Mouse (Mus musculus) layer of hippocampus, postnatal 36 days (tissue): ENCODE measurements around the gene Lrp2bp. TPM values are rescaled to one million over a fixed set of nuclear protein-coding genes. Genes with fewer than 3 reads are reported as not detected.
A peak's percentile ranks its signal among the peaks of the same experiment; 100 is the strongest.

Experiments
- DNase-seq, 2 experiments: peaks; one replicate each; pipeline ENCODE4 v3.0.0; 2022
- total RNA-seq, 2 experiments: library from RNA; stranded (reverse); gene quantifications; 2 replicates each; pipeline ENCODE4 v1.2.3; 2021

The Lrp2bp gene
- under 1 TPM; 0.42 to 0.53 TPM for total RNA-seq

DNA sequence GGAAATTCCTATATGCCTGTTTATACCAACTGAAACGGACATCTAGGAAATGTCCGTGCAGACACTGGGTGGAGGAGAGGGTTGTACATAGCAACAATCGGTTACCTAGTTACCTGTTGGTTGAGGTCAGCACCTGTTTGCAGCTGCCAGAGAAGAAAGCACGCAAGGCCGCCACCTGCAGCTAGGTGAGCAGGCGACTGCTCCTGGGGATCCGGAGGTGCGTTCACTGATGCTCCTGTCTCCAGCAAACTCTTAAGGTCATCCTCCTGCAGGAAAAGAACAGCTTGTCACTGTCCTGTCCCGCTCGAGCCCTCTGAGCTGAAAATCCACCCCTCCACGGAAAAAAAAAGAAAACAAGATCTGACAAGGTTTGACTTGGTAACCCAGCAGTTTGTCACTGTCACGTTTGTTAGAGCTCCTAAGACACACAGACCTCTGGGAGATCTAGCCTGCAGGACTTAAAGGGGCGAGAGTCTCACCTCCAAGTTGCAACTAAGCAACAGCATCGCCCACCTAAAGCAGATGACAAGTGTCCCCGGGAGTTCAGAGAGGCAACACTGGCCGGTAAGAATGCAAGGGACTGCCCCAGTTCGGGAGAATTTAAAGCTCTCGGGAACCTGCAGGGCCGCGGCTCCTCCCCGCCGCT is at the start of gene Lrp2bp:
Gene Lrp2bp (plus strand): TSS at position 166 of the 646 bp plus-strand sequence.
- DNase-seq = no peak

DNA sequence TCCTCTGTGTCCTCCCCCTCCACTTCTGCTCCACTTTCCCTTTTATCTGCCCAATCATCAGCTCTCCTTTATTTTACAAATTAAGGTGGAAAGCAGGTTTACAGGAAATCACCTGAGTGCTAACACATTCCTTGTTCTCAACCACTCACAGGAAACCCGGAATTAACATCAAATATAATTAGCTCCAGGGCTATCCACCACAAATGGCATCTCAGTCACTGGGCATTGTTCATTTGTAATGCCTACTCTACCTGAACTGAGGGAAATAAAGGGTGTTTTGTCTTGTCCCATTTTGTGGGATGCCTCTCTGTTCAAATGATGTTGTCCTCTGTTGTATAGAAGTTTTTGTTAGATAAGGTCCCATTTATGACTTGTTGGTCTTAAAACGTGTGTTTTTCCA is 48.5 kb upstream of the Lrp2bp start:
- DNase-seq = no peak

DNA sequence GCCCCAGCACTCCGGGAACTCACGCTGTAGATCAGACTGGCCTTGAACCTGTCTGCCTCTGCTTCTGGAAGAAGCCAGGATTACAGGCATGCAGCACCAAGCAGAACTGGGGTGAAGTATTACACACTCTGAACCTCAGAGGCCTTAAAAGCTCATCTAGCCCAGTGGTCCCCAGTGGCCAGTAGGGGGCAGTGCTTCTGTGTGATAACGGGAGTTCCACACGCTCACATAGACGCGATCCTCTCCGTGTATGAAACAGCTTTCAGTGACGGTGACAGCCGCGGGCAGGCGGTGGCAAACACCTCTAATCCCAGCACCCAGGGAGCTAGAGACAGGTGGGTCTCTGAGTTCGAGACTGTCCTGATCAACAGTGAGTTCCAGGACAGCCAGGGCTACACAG is 28.2 kb upstream of the Lrp2bp start:
- DNase-seq = no peak

DNA sequence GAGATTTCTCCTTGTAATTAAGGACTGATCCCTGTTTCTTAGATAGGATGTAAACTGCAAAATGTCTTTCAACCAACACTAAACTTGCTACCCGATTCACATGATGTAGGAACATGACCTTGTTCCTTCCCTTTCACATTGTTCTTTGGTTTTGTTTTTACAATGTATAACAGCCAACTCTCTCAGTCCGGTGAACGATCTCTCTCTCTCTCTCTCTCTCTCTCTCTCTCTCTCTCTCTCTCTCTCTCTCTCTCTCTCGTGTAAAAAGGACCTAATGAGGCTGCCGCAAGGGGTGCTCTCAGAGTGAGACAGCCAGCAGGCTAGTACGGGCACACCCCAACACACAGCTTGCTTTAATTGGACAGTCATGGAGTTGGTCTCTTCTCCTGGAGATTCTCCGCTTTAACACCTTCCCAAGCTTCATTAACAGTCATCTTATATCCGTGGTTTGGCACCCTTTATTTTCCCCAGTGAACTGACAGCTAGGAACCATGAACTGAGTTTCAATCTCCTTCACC is 25.1 kb upstream of the Lrp2bp start:
- DNase-seq = no peak

DNA sequence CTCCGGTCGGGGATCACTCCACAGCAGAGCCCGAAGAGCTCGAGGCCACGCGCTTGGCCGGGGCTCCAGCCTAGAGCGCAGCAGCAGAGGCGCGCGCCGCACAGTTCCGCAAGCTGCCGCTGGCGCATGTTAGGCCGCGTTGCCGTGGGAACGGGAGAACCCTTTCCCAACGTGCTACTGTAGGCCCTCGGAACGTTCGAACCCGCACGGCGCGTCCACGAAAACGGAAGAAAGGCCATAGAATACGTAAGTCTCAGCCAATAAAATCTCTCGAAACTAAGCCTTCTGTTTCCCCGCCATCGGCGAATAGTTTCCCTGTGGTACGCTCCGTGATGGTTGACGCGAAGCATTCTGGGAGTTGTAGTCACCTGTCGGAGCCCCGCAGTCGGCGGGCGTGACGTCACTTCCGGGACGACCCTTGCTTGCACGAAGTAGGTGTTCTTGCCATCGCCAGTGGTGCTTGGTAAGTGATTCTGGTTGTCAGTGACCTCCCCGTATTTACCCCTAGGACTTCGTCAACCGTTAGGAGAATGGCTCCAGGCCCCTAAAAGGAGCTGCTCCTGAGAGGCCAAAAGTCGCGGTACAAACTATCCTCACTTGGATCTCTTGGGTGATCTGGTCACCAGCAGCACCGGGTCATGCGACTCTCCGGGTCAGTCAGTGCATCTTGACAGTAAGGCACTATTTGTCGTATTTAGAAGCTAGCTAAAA is 23.8 kb upstream of the Lrp2bp start, which contains the start of the genes 1700029J07Rik and Ufsp2:
Gene 1700029J07Rik (minus strand): TSS at position 127 of the 711 bp plus-strand sequence.
Gene Ufsp2 (plus strand): TSS at position 403 of the 711 bp plus-strand sequence.
- DNase-seq = peak; percentile 97

DNA sequence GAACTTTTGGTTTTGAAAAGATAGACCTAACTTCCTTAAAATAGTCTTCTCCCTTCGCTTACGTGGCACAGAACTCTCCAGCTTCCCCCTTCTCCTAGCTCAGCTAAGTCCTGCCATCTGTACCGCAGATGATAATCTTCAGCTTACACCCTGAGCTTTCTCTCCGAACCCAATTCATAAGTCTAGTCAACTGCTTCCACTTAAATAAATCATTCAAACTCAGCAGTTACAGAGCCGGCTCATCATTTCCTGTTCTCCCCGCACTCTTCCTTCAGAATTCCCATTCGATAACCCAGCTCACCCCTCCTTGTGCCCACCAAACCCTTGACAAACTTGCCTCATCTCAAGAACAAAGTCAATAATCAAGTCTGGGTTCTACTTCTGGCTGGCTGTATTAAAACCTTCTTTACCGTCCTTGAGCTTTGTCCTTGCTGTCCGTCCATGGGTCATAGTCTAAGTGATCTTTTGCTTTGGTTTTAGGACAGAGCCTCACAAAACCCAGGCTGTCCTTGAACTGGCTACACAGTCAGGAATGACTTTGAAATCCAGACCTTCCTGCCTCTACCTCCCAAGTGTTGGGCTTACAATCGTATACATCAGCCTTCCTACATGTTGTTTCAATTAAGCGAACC is 23.1 kb upstream of the Lrp2bp start:
- DNase-seq = no peak

DNA sequence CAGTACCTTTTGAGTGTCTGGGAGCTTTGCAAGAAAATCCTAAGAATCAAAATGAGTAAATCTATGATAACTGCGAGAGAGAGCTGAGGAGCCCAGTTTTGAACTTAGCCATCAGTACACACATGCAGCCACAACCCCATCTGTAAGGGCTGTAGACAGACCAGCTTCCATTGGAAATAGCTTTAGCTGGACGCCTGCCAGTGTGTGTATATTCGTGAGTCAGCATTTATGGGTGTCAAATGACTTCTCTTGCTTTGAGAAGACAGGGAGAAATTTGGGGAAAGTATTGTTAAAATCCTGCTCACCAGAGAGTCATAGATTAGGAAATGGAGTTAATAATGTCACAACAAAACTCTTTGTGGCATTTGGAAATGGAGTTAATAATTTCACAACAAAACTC is 12.4 kb upstream of the Lrp2bp start:
- no peak for DNase-seq

DNA sequence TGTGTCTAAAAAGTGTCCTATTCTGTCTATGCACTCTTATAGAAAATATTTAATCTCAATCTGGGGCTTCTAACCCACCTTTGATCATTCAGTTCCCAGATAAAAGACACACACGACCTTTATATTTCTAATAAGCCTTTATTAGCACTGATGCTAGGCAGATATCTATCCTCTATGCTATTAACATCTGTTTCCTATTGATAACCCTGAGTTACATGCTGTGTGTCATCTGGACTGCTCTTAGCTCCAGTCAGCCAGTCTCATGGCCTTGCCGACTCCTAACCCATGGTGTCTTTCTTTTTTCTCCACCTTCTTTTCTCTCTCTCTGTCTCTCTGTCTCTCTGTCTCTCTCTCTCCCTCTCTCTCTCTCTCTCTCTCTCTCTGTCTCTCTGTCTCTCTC is 10.9 kb upstream of the Lrp2bp start:
- DNase-seq = no peak

DNA sequence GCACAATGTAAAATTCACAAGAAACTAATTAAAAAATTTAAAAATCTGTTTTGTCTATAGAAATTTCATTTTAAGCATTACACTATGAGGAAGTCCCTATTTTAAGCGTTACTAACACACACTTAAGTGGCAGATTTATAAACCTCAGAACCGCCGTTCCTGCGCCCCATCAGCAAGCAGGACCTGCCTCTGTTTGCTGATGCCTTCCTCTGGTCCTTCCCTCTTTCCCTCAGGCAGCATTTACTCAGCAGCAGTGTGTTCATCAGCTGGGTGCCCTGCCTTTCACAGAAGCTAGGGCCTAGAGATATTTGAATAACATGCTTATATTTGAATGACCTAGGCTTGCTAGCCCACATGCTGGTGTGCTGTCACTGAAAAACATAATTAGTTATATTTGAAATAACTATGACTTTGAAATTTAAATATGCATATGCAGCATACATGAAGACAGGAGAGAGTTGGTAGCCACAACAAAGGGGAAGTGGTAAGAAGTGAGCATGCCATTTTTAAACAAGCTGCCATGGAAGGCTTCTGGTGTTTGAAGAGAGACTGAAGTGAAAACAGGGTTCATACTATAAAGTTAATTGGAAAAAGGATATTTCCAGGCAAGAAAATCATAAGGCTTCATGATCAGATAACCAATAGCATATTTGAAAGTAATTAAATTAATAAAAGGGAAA is 8.3 kb upstream of the Lrp2bp start:
- no peak for DNase-seq

DNA sequence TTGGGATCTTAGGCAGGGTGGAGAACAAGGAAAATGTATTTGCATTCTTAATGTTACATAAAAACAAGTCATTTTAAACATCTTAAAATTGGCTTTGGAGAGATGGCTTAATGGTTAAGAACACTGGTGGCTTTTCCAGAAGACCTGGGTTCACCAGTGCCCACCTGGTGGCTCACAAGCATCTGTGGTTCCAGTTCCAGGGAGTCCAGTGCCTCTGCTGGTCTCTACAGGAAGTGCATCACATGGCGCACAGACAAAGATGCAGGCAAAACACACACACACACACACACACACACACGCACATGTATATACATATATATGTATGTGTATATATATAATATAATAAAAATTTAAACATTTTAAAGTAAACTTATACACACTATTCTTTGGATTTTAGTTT is 5.0 kb upstream of the Lrp2bp start:
- DNase-seq = no peak

DNA sequence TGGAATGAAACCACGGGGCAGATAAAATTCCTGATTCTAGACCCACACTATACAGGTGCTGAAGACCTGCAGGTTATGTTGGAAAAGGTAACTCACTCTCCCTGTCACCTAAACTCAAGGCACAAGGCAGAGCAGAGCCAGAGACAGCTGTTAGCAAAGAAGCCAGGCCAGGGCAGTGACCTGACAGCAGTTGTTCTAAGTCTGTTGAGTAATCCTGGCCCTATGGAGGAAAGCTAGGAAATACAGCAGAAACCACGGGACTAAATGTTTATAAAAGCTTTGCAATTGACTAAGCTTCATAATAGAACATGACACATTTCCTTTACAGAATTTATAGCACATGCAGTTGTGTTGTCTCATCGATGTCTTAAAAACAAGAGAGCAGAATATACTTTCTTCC is 3.5 kb upstream of the Lrp2bp start:
- no peak for DNase-seq

DNA sequence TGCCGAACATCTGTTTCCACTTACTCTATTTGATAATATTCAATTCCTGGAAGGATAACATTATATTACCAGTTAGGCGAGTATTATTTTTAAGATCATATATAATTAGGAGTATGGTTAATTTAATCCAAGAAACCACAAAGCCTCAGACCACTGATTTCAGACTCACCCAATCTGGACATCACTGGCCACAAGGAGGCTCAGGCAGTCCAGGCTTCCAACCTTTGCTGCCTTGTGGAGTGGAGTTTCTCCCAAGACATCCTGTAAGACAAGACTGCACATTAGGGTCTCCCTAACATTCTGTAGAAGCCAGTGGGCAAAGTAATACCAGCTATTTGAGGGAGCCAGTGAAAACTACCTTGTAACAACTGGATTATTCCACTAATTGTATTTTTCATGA is 875 bp upstream of the Lrp2bp start:
- no peak for DNase-seq

DNA sequence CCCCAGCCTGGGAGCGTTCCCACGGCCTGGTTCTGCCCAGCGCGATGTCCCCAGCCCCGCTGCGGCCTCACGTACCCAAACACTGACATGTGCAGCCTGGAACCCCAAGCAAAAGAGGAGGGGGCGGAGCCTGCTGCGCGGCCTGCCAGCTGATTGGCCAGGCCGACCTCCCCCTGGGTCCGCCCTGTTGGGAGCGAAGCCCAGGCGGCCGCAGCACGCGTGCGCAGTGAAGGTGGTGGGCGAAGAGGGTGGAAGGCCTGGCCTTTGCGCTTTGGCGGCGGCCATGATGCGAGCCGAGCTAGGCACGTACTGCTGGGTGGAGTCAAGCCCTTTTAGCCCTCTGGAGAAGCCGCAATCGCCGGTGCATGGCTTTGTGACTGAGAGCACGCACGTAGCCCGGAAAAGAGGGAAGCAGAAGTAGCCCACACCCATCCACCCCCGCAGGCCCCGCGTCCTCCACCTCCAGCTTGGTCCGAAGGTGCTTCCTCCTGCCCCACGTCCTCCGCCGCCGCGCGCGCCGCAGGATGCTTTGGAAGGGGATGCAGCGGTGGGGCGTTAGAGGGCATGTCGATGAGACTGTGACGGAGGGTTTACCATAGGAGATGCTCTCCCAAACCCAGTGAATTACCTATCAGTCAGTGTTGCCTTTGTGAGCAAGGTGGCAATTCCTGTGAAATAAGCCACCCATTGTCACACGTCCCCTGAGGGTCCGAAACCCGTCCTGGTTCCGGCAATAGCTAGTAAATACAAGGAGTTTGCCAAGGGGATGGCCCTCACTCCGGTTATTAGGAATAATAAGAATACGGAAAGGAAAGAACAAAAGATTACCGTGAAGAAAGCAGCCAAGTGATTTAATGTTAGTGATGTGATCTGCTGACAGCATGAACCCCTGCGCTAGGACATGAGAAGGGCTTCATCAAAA is 942 bp downstream of the Lrp2bp start:
- DNase-seq = peak; percentile 99

DNA sequence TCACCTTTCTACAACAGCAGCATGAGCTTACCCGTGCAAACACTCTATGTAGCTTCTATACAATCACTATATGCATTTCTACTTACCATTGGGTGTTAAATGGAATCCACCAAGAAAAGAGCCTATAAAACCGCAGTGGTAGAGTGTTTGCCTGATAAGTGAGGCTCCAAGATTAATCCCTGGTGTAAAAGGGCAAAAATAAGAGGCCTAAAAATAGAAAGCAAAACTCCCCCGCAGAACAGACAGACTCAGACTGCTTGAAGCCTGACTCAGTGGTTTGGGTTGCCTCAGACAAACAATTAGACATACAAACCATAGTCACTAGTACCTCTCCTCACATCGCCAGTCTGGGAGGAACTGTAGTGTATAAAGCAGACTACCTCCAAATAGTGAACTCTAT is 6.5 kb downstream of the Lrp2bp start, which contains the start of gene Ankrd37:
Gene Ankrd37 (minus strand): TSS at position 112 of the 400 bp plus-strand sequence.
- DNase-seq = no peak

DNA sequence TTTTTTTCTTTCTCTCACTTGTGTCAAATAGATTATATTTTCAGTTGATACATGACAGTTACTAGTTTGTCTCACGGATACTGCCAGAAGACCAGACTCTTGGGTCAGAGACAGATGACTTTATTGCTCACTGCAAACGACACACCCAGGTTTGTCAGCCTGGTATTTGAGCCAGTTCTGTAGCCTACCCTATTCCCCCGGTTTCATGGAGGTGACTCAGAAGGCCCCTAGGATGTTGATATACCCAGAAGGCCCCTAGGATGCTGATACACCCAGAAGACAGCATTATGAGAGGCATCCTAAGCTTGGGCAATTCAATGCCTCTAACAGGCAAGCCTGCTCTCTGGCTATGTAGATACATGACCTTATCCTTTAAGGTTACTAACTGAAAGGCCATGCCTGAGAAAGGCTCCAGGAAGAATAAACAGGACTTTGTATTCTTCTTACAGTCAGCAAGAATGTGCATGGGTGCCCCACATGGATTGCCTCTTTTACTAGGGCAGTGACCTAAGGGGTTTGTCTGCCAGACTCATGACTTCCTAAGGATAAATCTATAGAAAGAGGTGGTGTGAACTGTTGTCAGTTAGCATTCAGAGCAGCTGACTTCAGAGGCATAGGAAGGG is 8.1 kb downstream of the Lrp2bp start:
- DNase-seq = no peak

DNA sequence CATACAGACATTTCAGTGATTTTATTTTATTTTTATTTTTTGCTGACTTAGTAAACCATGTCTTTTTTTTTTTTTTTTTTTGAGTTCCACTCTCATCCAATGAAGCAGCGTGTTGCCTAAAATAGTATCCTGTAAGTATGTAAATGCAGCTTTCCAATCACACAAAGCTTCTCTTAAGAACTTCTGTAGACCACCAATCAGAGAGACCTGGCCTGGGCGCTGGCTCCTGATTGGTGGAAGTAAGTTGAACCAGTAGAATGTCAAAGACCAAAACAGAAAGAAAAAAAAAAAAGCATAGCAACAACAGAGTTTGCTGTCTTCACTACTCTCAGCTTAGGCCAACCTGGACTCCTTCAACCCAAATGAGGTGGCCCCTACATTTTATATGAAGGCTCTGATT is 11.2 kb downstream of the Lrp2bp start:
- DNase-seq = no peak

DNA sequence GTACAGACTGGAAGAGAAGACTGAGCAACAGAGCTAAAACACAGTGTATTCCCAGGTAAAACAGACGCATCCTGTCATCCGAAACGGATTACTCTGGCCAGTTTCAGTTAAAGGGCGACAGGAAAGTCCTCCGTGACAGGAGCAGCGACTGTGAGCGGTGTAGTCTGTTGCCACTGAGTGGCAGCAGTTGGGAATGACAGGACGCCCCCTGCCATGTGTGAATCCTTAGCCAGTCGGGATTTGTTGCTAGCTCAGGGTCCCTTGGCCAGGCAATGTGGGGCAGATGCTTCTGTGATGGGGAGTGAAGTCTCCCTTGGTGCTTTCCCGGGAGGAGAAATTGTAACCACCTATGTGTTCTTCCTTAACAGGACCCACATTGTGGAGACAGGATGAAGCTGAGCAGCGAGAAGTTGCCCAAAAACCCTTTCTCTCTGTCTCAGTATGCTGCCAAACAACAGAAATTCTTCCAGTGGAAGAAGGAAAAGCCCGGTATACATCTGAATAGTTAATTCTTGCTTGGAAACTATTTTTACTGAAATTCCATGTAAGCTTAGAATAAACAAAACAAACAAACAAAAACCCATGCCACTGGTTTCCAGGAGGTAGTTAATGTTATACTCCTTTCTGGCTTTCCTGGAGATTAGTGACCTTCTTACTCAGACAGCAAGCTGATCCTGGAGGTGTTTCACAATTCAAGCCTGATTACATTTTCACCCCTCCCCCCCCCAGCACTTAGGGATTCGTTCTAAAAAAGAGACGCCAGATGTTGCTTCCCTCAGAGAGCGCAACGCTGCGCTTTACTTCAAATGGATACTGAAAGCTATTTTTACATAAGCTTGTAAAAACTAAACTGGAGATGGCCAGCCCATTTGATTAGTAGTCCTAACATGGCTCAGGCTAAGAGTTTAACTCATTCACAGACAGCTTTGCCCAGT is 11.9 kb downstream of the Lrp2bp start:
- DNase-seq = no peak

DNA sequence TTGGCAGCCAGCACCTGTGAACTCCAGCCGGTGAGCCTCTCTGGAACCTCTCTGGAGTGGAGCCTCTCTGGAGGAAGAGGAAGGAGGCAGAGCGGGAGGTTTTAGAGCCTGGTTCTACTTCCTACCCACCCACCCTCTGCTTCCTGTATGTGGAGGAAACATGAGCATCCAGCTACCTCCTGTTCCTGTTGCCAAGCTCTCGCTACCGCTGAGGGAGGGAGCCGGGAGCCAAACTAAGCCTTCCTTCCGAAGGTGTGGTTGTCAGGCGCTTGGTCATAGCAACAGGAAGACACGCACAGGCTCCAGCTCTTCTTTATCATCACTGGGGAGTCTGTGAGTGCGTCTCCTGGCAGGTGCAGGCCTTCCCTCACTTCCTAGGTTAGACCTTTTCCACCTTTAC is 23.1 kb downstream of the Lrp2bp start:
- DNase-seq = no peak

DNA sequence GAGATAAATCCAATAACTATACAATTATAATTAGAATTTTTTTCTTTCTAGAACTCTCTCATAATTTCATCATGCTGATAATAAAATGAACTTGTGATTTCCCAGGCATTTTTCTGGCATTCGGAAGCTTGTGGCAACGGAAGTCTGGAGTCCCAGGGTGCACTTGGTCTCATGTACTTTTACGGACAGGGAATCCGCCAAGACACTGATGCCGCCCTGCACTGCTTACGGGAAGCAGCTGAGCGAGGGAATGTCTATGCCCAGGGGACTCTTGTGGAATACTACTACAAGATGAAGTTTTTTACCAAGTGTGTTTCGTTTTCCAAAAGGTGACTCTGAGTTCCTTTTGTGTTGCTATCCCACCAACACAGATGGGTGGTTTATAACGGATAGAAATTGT is 23.7 kb downstream of the Lrp2bp start:
- DNase-seq = no peak

DNA sequence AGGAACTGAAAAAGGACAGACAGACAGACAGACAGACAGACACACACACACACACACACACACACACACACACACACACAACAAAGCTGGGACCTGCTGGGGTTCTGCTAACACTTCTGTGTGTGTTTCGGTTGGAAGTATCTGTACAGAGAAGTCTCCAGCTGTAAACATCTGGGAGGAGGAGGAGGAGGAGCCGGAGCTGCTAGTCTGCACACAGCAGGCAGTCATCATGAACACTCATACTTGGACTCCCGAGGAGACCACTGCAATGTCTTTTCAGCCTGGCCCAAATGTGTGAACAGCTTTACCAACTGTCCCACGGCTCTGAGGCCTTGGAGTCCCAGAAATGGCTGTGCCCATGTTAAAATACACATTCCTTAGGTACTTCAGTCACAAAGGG is 25.3 kb downstream of the Lrp2bp start:
- DNase-seq = no peak
